Mouse (Mus musculus) ES-E14 (cell line): ENCODE results near the gene Zfp423. TPM values are rescaled to one million over a fixed set of nuclear protein-coding genes. Genes with fewer than 3 reads are reported as not detected.

Source experiments
- DNase-seq: peaks from one replicate; pipeline ENCODE4 v3.0.0-alpha.2; 2013; ENCODE audit warnings: low read depth, low spot score
- H3K27ac ChIP-seq: 2 replicates; pipeline ENCODE4 v1.5.1; 2012; ENCODE audit warnings: low read depth, mild to moderate bottlenecking, low read length, moderate library complexity, mixed read lengths; ENCODE audit not compliant: poor library complexity, insufficient read depth, severe bottlenecking
- H3K36me3 ChIP-seq: 2 replicates; pipeline ENCODE4 v1.6.1; 2012; ENCODE audit warnings: mild to moderate bottlenecking, low read length, moderate library complexity, mixed read lengths; ENCODE audit not compliant: control insufficient read depth, poor library complexity, insufficient read depth, severe bottlenecking
- H3K4me1 ChIP-seq, 2 experiments: fragments of 150-350 bp in 1 of 2; sonication (generic) in 1 of 2; 2 replicates each; pipeline ENCODE4 v1.6.1; 2012; ENCODE audit warnings: low read length in 2 of 2, mild to moderate bottlenecking in 1 of 2, mixed read lengths in 1 of 2; ENCODE audit not compliant: control insufficient read depth in 2 of 2, insufficient read depth in 2 of 2, poor library complexity in 1 of 2
- H3K4me3 ChIP-seq, 2 experiments: fragments of 150-350 bp in 1 of 2; sonication (generic) in 1 of 2; 2 replicates each; pipeline ENCODE4 v1.5.1; 2012; ENCODE audit warnings: low read length in 2 of 2, low read depth in 1 of 2, mild to moderate bottlenecking in 1 of 2, mixed read lengths in 1 of 2; ENCODE audit not compliant: insufficient read depth in 1 of 2, poor library complexity in 1 of 2, severe bottlenecking in 1 of 2
- H3K9ac ChIP-seq: 2 replicates; pipeline ENCODE4 v1.6.1; 2012; ENCODE audit warnings: low read depth, mild to moderate bottlenecking, low read length, mixed read lengths; ENCODE audit not compliant: poor library complexity, insufficient read depth, severe bottlenecking
- H3K9me3 ChIP-seq: fragments of 150-350 bp; sonication (generic); 2 replicates; pipeline ENCODE4 v1.6.1; 2012; ENCODE audit warnings: low read depth, mild to moderate bottlenecking, low read length; ENCODE audit not compliant: control insufficient read depth, insufficient read depth
- CHD2 ChIP-seq: IDR thresholded peaks from 2 replicates; pipeline ENCODE4 v1.6.1; 2014; ENCODE audit warnings: mild to moderate bottlenecking, low read depth, low read length, inconsistent platforms
- HCFC1 ChIP-seq: IDR thresholded peaks from 2 replicates; pipeline ENCODE4 v1.6.1; 2012; ENCODE audit warnings: low read length, inconsistent platforms, borderline replicate concordance; ENCODE audit not compliant: insufficient read depth
- MAFK ChIP-seq: IDR thresholded peaks from 2 replicates; pipeline ENCODE4 v1.6.1; 2014; ENCODE audit warnings: mild to moderate bottlenecking, low read depth, low read length, inconsistent platforms; ENCODE audit not compliant: insufficient read depth
- ZC3H11A ChIP-seq: IDR thresholded peaks from 2 replicates; pipeline ENCODE4 v1.6.1; 2012; ENCODE audit warnings: low read depth, mild to moderate bottlenecking, inconsistent platforms, low read length, borderline replicate concordance
- ZNF384 ChIP-seq: IDR thresholded peaks from 2 replicates; pipeline ENCODE4 v1.6.1; 2012; ENCODE audit warnings: low read depth, low read length, inconsistent platforms
- in situ Hi-C, 2 experiments: fragments of 600-800 bp; cut with MboI; formaldehyde crosslinking; loops; one replicate each; pipeline ENCODE4 v1.15.1; 2025; ENCODE audit warnings: low sequenced_read_pairs in 2 of 2, inconsistent platforms in 1 of 2; ENCODE audit not compliant: unreplicated experiment in 2 of 2
- total RNA-seq: library from RNA; depleted of rRNA; stranded (reverse); fragments of 300-350 nt; gene quantifications from 2 replicates; pipeline ENCODE4 v1.2.3, GENCODE M21; 2012

The Zfp423 gene
- total RNA-seq, 1 experiment = 23.2 TPM

- Histone ChIP-seq H3K4me1 (peaks cover 3 to 30% of the 10 kb centered on the region in 2 experiments; a peak in 3 of 4 replicates), H3K36me3 (no peaks in the 10 kb centered on the region), H3K9me3 (no peaks in the 10 kb centered on the region), H3K9ac (peak overlapping the region; percentile 26), H3K27ac (no peak overlapping the region), H3K4me3 (peak overlapping the region; percentile 23 to 30; a peak in 1 of 4 replicates)
- TF ChIP-seq ZNF384 (no peak), ZC3H11A (no peak), MAFK (no peak), CHD2 (no peak), HCFC1 (no peak)
- DNase-seq = no peak
- in situ Hi-C loops = no loop called here
These were observed 126.1 kb downstream of the Zfp423 start for GRCm38 (mm10) chr8:87833339-87833738.

- H3K4me3 ChIP-seq = no peak overlapping the region
- H3K9me3 ChIP-seq = no peaks in the 10 kb centered on the region
- no peak for DNase-seq
- peaks cover 3 to 30% of the 10 kb centered on the region in 2 experiments; a peak in 3 of 4 replicates for H3K4me1 ChIP-seq
- in situ Hi-C loops = no loop called here
- H3K9ac ChIP-seq = no peak overlapping the region
- no peaks in the 10 kb centered on the region for H3K36me3 ChIP-seq
- no peak for TF ChIP-seq ZNF384
- no peak for TF ChIP-seq HCFC1
- TF ChIP-seq MAFK = no peak
- no peak for TF ChIP-seq CHD2
- no peak for TF ChIP-seq ZC3H11A
- no peak overlapping the region for H3K27ac ChIP-seq
These were observed 126.7 kb downstream of the Zfp423 start for GRCm38 (mm10) chr8:87832381-87833325.

GRCm38 (mm10) chr8:87831567-87831966, 127.8 kb downstream of the Zfp423 start:
- DNase-seq = no peak
- no peak for TF ChIP-seq CHD2
- TF ChIP-seq ZNF384 = no peak
- no peak for TF ChIP-seq MAFK
- no peak for TF ChIP-seq ZC3H11A
- TF ChIP-seq HCFC1 = no peak

GRCm38 (mm10) chr8:87831116-87831515, 128.3 kb downstream of the Zfp423 start:
- Histone ChIP-seq H3K9ac (peak overlapping the region; percentile 24; the same call in 1 of the 2 replicates), H3K9me3 (no peaks in the 10 kb centered on the region), H3K27ac (peak overlapping the region; percentile 17; the same call in 1 of the 2 replicates), H3K4me3 (no peak overlapping the region), H3K4me1 (peaks cover 3 to 30% of the 10 kb centered on the region in 2 experiments; a peak in 2 of 4 replicates), H3K36me3 (no peaks in the 10 kb centered on the region)
- in situ Hi-C loops = no loop called here
- no peak for TF ChIP-seq MAFK
- no peak for TF ChIP-seq CHD2
- TF ChIP-seq HCFC1 = no peak
- no peak for TF ChIP-seq ZNF384
- TF ChIP-seq ZC3H11A = no peak
- no peak for DNase-seq

More at GRCm38 (mm10) chr8:87831567-87831966, 127.8 kb downstream of the Zfp423 start:
- peak overlapping the region; percentile 17; the same call in 1 of the 2 replicates for H3K27ac ChIP-seq
- no peak overlapping the region; the same call in 1 of the 2 replicates for H3K9ac ChIP-seq
- peaks cover 3 to 30% of the 10 kb centered on the region in 2 experiments; a peak in 2 of 4 replicates for H3K4me1 ChIP-seq
- no peak overlapping the region for H3K4me3 ChIP-seq
- in situ Hi-C loops = no loop called here
- H3K9me3 ChIP-seq = no peaks in the 10 kb centered on the region
- no peaks in the 10 kb centered on the region for H3K36me3 ChIP-seq
